Mouse (Mus musculus) adrenal gland, adult 10 weeks (tissue): Measurements from ENCODE around the gene Lrrfip1. TPM values are rescaled to one million over a fixed set of nuclear protein-coding genes. Genes with fewer than 3 reads are reported as not detected.

Experiments
- polyA plus RNA-seq: library from polyadenylated mRNA; stranded (reverse); fragments of 350-450 nt; fragmentation: Illumina TruSeq; extraction: RNeasy Lipid Tissue Mini Kit (QIAGEN cat#74804); gene quantifications from one replicate; pipeline ENCODE4 v1.2.3, GENCODE M21; 2014; ENCODE audit warnings: low read depth, low replicate concordance

Lrrfip1 gene
- polyA plus RNA-seq, result 49.0 TPM

DNA sequence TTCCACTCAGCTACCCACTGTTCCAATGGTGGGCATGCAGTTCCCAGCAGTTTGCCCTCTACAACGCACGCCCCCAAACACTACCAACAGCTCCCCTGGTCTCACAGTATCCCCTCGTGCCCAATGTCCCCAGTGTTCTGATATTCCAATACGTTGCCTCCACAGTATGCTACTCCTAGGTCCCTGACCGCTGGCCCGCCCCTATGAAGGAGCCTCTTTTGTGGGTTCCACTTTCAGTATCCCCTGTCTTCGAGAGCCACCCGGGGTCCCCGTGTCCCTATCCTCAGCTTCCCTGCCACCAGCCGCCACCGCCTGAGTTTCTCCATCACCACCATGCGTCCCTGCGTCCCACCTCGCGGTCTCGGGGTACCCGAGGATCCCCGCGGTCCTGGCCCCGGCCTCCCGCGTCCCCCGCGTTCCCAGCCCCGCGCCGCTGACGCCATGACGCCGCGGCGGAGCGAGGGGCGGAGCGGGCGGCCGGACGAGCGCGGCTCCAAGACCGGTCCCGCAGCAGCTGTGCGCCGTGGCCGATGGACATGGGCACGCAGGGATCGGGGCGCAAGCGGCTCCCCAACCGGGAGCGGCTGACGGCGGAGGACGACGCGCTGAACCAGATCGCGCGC lies at the start of gene Lrrfip1:
Gene Lrrfip1, plus strand, starts transcription at position 470 of the 623 bp plus-strand sequence.

GRCm38 (mm10) chr1:90952808-90953207 lies 45.7 kb upstream of the Lrrfip1 start, which contains the start of gene Prlh:
Gene Prlh (plus strand): TSS chr1:90953108.

DNA sequence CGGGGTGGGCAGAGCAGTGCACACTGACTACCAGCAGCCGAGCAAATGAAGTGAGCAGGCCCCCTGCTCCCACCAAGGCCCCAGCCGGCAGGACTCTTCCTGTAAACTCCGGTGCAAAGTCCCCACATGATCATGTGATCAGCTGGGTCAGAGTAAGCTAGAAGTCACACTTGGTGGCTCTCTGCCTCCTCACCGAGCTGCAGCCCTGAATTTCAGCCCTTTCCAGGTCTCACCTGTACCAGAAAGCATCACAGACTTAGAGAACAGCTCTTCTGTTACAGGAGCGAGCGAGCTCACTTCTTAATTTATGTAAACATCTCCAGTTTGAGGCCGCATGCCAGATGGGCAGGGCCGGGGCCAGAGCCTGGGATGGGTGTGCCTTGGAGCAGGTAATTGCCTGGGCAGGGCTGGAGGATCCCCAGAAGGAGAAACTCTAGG lies 29.2 kb upstream of the Lrrfip1 start, which contains the start of gene Rab17:
Gene Rab17, minus strand, starts transcription at position 315 of the 438 bp plus-strand sequence.

GRCm38 (mm10) chr1:91144813-91145212 lies 146.3 kb downstream of the Lrrfip1 start, which contains the start of gene Rbm44:
Gene Rbm44 (plus strand): TSS chr1:91145089.

Other genes with a start within 250 kb of the Lrrfip1 start
- 18.6 TPM for gene Col6a3, start 154.8 kb upstream of the Lrrfip1 start, polyA plus RNA-seq
- 0.58 TPM for gene Mlph, start 83.7 kb upstream of the Lrrfip1 start, polyA plus RNA-seq
- not detected for gene Prlh, start 45.6 kb upstream of the Lrrfip1 start, polyA plus RNA-seq
- gene Rab17, start 29.1 kb upstream of the Lrrfip1 start, polyA plus RNA-seq, result not detected
- gene Rbm44, start 146.4 kb downstream of the Lrrfip1 start, polyA plus RNA-seq, result 0.12 TPM
- gene Ramp1, start 181.1 kb downstream of the Lrrfip1 start, polyA plus RNA-seq, result 2.0 TPM